Mouse (Mus musculus): Measurements from ENCODE around the gene Dtd1. TPM values are rescaled to one million over a fixed set of nuclear protein-coding genes. Genes with fewer than 3 reads are reported as not detected.

Dtd1 gene
- polyA plus RNA-seq, 1 experiment from 2014 or later = 17.5 TPM

- H3K4me1 ChIP-seq (replicated peaks) = no peaks in the 10 kb centered on the region
- H3K27me3 ChIP-seq = no peaks in the 10 kb centered on the region
- H3K27ac ChIP-seq (replicated peaks) = no peak overlapping the region
- H3K4me3 ChIP-seq (replicated peaks) = no peak overlapping the region
- ATAC-seq (ENCODE audit: insufficient read depth) = no peak
- WGBS (ENCODE audit: insufficient replicate concordance) = 81% methylated on average over 5 of the region's 5 CpGs
- H3K9ac ChIP-seq = no peak overlapping the region
- no peak overlapping the region for H3K4me2 ChIP-seq
- no peaks in the 10 kb centered on the region for H3K9me3 ChIP-seq (replicated peaks)
- H3K36me3 ChIP-seq (replicated peaks) = no peaks in the 10 kb centered on the region
Observed at GRCm38 (mm10) chr2:144716248-144716647, 116.6 kb downstream of the Dtd1 start.

- no peak overlapping the region for H3K4me3 ChIP-seq (replicated peaks)
- H3K4me2 ChIP-seq = no peak overlapping the region
- H3K27me3 ChIP-seq = no peaks in the 10 kb centered on the region
- ATAC-seq (ENCODE audit: insufficient read depth) = no peak
- no peaks in the 10 kb centered on the region for H3K9me3 ChIP-seq (replicated peaks)
- no peak overlapping the region for H3K27ac ChIP-seq (replicated peaks)
- no peak overlapping the region for H3K9ac ChIP-seq
- H3K4me1 ChIP-seq (replicated peaks) = no peaks in the 10 kb centered on the region
- no peaks in the 10 kb centered on the region for H3K36me3 ChIP-seq (replicated peaks)
- WGBS (ENCODE audit: insufficient replicate concordance) = 61% methylated on average over 5 of the region's 5 CpGs
Observed at GRCm38 (mm10) chr2:144718273-144718672, 118.6 kb downstream of the Dtd1 start.

- no peak for ATAC-seq (ENCODE audit: insufficient read depth)
- Histone ChIP-seq H3K27ac (replicated peaks) (peak overlapping the region; percentile 14; the same call in 1 of the 2 replicates), H3K36me3 (replicated peaks) (no peaks in the 10 kb centered on the region), H3K9me3 (replicated peaks) (no peaks in the 10 kb centered on the region), H3K4me2 (no peak overlapping the region), H3K9ac (no peak overlapping the region), H3K4me3 (replicated peaks) (no peak overlapping the region), H3K4me1 (replicated peaks) (no peaks in the 10 kb centered on the region), H3K27me3 (no peaks in the 10 kb centered on the region)
- 54% methylated on average over 5 of the region's 5 CpGs for WGBS (ENCODE audit: insufficient replicate concordance)
Observed at GRCm38 (mm10) chr2:144719294-144719693, 119.6 kb downstream of the Dtd1 start.

GRCm38 (mm10) chr2:144719718-144720117, 120.0 kb downstream of the Dtd1 start:
- Histone ChIP-seq H3K27me3 (no peaks in the 10 kb centered on the region), H3K36me3 (replicated peaks) (no peaks in the 10 kb centered on the region), H3K4me3 (replicated peaks) (no peak overlapping the region), H3K4me2 (no peak overlapping the region), H3K4me1 (replicated peaks) (no peaks in the 10 kb centered on the region), H3K9ac (no peak overlapping the region), H3K9me3 (replicated peaks) (no peaks in the 10 kb centered on the region), H3K27ac (replicated peaks) (peak overlapping the region; percentile 14; the same call in 1 of the 2 replicates)
- WGBS (ENCODE audit: insufficient replicate concordance) = 50% methylated on average over 4 of the region's 4 CpGs
- ATAC-seq (ENCODE audit: insufficient read depth) = no peak

GRCm38 (mm10) chr2:144720407-144720959, 120.8 kb downstream of the Dtd1 start:
- 0 out of 2 replicates have a peak overlapping the region, but pooled peaks have one; percentile 46 for H3K27ac ChIP-seq (replicated peaks)
- H3K4me2 ChIP-seq = no peak overlapping the region
- H3K27me3 ChIP-seq = no peaks in the 10 kb centered on the region
- H3K9ac ChIP-seq = no peak overlapping the region
- 26% methylated on average over 5 of the region's 5 CpGs for WGBS (ENCODE audit: insufficient replicate concordance)
- H3K4me1 ChIP-seq (replicated peaks) = no peaks in the 10 kb centered on the region
- H3K9me3 ChIP-seq (replicated peaks) = no peaks in the 10 kb centered on the region
- H3K36me3 ChIP-seq (replicated peaks) = no peaks in the 10 kb centered on the region
- 0 out of 2 replicates have a peak, but pooled peaks have one; percentile 11 for ATAC-seq (ENCODE audit: insufficient read depth)
- no peak overlapping the region for H3K4me3 ChIP-seq (replicated peaks)

GRCm38 (mm10) chr2:144724679-144725078, 125.0 kb downstream of the Dtd1 start:
- Histone ChIP-seq H3K27ac (replicated peaks) (no peak overlapping the region), H3K4me1 (replicated peaks) (no peaks in the 10 kb centered on the region), H3K27me3 (no peaks in the 10 kb centered on the region), H3K4me3 (replicated peaks) (no peak overlapping the region), H3K9me3 (replicated peaks) (no peaks in the 10 kb centered on the region), H3K4me2 (no peak overlapping the region), H3K9ac (no peak overlapping the region), H3K36me3 (replicated peaks) (no peaks in the 10 kb centered on the region)
- no peak for ATAC-seq (ENCODE audit: insufficient read depth)
- WGBS (ENCODE audit: insufficient replicate concordance) = 48% methylated on average over 1 of the region's 1 CpGs

- Histone ChIP-seq H3K4me1 (replicated peaks) (no peaks in the 10 kb centered on the region), H3K27me3 (no peaks in the 10 kb centered on the region), H3K9me3 (replicated peaks) (no peaks in the 10 kb centered on the region), H3K4me3 (replicated peaks) (no peak overlapping the region), H3K36me3 (replicated peaks) (no peaks in the 10 kb centered on the region), H3K9ac (no peak overlapping the region), H3K27ac (replicated peaks) (no peak overlapping the region), H3K4me2 (no peak overlapping the region)
- WGBS (ENCODE audit: insufficient replicate concordance) = 69% methylated on average over 3 of the region's 3 CpGs
- no peak for ATAC-seq (ENCODE audit: insufficient read depth)
Observed at GRCm38 (mm10) chr2:144727136-144727535, 127.4 kb downstream of the Dtd1 start.

GRCm38 (mm10) chr2:144729776-144730175, 130.1 kb downstream of the Dtd1 start:
- H3K4me2 ChIP-seq = no peak overlapping the region
- no peak for ATAC-seq (ENCODE audit: insufficient read depth)
- WGBS (ENCODE audit: insufficient replicate concordance) = 65% methylated on average over 2 of the region's 2 CpGs

GRCm38 (mm10) chr2:144738161-144738560, 138.5 kb downstream of the Dtd1 start:
- H3K4me1 ChIP-seq (replicated peaks) = no peaks in the 10 kb centered on the region
- H3K36me3 ChIP-seq (replicated peaks) = no peaks in the 10 kb centered on the region
- ATAC-seq (ENCODE audit: insufficient read depth) = no peak
- H3K27me3 ChIP-seq = no peaks in the 10 kb centered on the region
- no peaks in the 10 kb centered on the region for H3K9me3 ChIP-seq (replicated peaks)
- no peak overlapping the region for H3K4me2 ChIP-seq
- no peak overlapping the region for H3K27ac ChIP-seq (replicated peaks)
- H3K4me3 ChIP-seq (replicated peaks) = no peak overlapping the region
- no peak overlapping the region for H3K9ac ChIP-seq
- 63% methylated on average over 5 of the region's 5 CpGs for WGBS (ENCODE audit: insufficient replicate concordance)

More at GRCm38 (mm10) chr2:144729776-144730175, 130.1 kb downstream of the Dtd1 start:
- no peak overlapping the region for H3K27ac ChIP-seq (replicated peaks)
- H3K4me3 ChIP-seq (replicated peaks) = no peak overlapping the region
- H3K27me3 ChIP-seq = no peaks in the 10 kb centered on the region
- no peaks in the 10 kb centered on the region for H3K4me1 ChIP-seq (replicated peaks)
- H3K9me3 ChIP-seq (replicated peaks) = no peaks in the 10 kb centered on the region
- no peaks in the 10 kb centered on the region for H3K36me3 ChIP-seq (replicated peaks)
- H3K9ac ChIP-seq = no peak overlapping the region

- H3K27ac ChIP-seq (replicated peaks) = no peak overlapping the region
- 71% methylated on average over 5 of the region's 5 CpGs for WGBS (ENCODE audit: insufficient replicate concordance)
- H3K4me1 ChIP-seq (replicated peaks) = no peaks in the 10 kb centered on the region
- no peak overlapping the region for H3K4me3 ChIP-seq (replicated peaks)
- ATAC-seq (ENCODE audit: insufficient read depth) = no peak
- H3K36me3 ChIP-seq (replicated peaks) = no peaks in the 10 kb centered on the region
- no peaks in the 10 kb centered on the region for H3K9me3 ChIP-seq (replicated peaks)
- no peak overlapping the region for H3K4me2 ChIP-seq
- no peak overlapping the region for H3K9ac ChIP-seq
- H3K27me3 ChIP-seq = no peaks in the 10 kb centered on the region
Observed at GRCm38 (mm10) chr2:144738576-144738975, 138.9 kb downstream of the Dtd1 start.

- 71% methylated on average over 6 of the region's 6 CpGs for WGBS (ENCODE audit: insufficient replicate concordance)
- no peak for ATAC-seq (ENCODE audit: insufficient read depth)
Observed at GRCm38 (mm10) chr2:144740577-144740997, 140.9 kb downstream of the Dtd1 start.

GRCm38 (mm10) chr2:144741973-144742372, 142.3 kb downstream of the Dtd1 start:
- Histone ChIP-seq H3K27ac (replicated peaks) (no peak overlapping the region), H3K9me3 (replicated peaks) (no peaks in the 10 kb centered on the region), H3K27me3 (no peaks in the 10 kb centered on the region), H3K9ac (no peak overlapping the region), H3K4me1 (replicated peaks) (no peaks in the 10 kb centered on the region), H3K4me2 (no peak overlapping the region), H3K36me3 (replicated peaks) (no peaks in the 10 kb centered on the region), H3K4me3 (replicated peaks) (no peak overlapping the region)
- WGBS (ENCODE audit: insufficient replicate concordance) = 67% methylated on average over 10 of the region's 10 CpGs
- no peak for ATAC-seq (ENCODE audit: insufficient read depth)

More at GRCm38 (mm10) chr2:144740577-144740997, 140.9 kb downstream of the Dtd1 start:
- H3K36me3 ChIP-seq (replicated peaks) = no peaks in the 10 kb centered on the region
- no peaks in the 10 kb centered on the region for H3K4me1 ChIP-seq (replicated peaks)
- no peaks in the 10 kb centered on the region for H3K9me3 ChIP-seq (replicated peaks)
- no peak overlapping the region for H3K4me2 ChIP-seq
- H3K27me3 ChIP-seq = no peaks in the 10 kb centered on the region
- no peak overlapping the region for H3K9ac ChIP-seq
- H3K27ac ChIP-seq (replicated peaks) = no peak overlapping the region
- no peak overlapping the region for H3K4me3 ChIP-seq (replicated peaks)
